Mouse (Mus musculus) right cerebral cortex, postnatal 14 days (tissue): ENCODE data around the gene Gm14226.
"Not testable (repeated sequence)": the region's sequence is repeated elsewhere in the genome, so short reads cannot be mapped to it uniquely, and the experiment has no call there.

Source experiments
- DNase-seq: peaks from one replicate; pipeline ENCODE4 v3.0.0; 2022

Gm14226 gene

GRCm38 (mm10) chr2:155050108-155050503, 32.0 kb downstream of the Gm14226 start:
- no peak for DNase-seq

- peak; percentile 97 for DNase-seq
These were observed 32.6 kb downstream of the Gm14226 start for GRCm38 (mm10) chr2:155050504-155051236.

GRCm38 (mm10) chr2:155051622-155052351, 33.7 kb downstream of the Gm14226 start:
- no peak for DNase-seq

DNA sequence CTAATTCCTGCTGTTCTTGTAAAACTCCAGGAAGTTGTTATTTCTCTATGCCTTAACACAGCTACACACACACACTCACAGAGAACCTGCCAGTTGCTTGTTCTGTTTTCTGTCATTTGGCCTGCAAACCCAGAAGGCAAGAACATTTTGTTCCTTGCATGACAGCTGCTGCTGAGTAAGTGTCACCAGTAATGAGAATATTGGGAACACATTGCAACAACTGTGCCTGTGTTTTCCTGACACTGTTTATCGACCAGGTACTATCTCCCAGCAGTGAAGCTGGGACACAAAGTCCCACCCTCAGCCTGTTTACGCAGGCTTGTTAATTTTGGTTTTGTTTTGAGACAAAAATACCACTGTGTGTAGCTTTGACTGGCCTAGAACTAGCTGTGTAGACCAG, 34.6 kb downstream of the Gm14226 start:
- no peak for DNase-seq

GRCm38 (mm10) chr2:155053512-155053911, 35.4 kb downstream of the Gm14226 start:
- DNase-seq, result not testable (repeated sequence)

GRCm38 (mm10) chr2:155054672-155055071, 36.6 kb downstream of the Gm14226 start:
- DNase-seq, result no peak

DNA sequence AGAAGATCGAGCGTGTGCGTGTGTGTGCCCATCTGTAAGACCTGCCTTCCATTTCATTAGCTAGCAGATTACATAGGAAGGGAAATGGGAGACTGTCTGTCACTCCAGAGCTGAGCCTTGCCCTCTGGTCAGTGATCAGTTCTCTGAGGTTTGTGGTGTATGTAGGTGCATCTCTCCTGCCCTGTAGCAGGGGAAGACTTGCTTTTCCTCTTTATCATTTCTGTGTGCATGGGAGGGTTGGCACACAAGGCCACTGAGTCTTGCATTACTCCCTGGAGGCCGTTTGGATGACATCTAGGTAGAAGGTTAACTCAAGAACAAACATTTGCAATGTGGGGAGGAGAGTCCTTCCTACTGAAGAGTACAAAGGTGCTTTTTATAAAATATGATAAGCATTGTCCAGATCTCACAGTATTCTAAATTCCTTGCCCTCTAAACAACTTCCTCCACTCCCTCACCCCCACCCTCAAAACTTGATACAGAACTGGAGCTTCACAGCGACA, 38.1 kb downstream of the Gm14226 start:
- DNase-seq, result no peak

- DNase-seq, result no peak
These were observed 39.3 kb downstream of the Gm14226 start for GRCm38 (mm10) chr2:155057361-155057760.

DNA sequence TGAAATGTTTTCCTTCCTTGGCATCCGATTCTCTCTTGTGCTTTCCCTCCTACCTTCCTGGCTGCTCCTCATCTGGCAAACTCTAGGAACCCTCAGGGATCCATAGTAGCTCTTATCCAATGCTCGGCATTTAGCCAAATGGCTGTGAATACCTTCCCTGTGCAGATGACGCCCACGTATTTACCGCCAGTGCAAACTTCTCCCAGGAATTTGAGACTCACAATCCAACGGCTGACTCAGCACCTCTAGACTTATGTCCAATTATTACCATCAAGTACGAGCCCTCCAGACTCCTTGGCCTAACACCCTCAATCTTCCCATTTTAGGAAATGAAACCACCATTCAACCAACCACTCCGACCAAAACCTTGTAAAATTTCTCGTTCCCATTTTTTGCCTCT, 53.0 kb downstream of the Gm14226 start:
- DNase-seq, result no peak

GRCm38 (mm10) chr2:155072353-155073145, 54.5 kb downstream of the Gm14226 start:
- no peak for DNase-seq

DNA sequence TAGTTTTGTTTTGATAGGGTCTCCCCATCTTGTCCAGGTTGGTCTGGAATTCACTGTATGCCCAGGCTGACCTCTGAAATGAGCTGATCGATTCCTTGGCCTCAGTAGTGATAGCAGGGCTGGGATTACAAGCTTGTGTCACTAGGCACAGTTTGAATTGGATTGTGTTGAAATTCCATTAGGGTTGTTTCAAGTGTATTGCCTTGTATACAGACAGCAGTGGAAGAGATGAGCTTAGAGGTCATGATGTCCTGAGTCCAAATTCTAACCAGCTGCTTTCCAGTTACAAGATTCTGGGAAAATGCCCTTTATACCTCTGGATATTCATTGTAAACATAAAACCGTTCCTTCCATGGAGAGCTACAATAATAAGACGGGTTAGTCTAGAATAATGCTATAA, 55.3 kb downstream of the Gm14226 start:
- no peak for DNase-seq

- peak; percentile 86 for DNase-seq
These were observed 56.1 kb downstream of the Gm14226 start, which contains the start of gene Ahcy for GRCm38 (mm10) chr2:155073978-155074765. Gene Ahcy (minus strand): TSS chr2:155074497.

DNA sequence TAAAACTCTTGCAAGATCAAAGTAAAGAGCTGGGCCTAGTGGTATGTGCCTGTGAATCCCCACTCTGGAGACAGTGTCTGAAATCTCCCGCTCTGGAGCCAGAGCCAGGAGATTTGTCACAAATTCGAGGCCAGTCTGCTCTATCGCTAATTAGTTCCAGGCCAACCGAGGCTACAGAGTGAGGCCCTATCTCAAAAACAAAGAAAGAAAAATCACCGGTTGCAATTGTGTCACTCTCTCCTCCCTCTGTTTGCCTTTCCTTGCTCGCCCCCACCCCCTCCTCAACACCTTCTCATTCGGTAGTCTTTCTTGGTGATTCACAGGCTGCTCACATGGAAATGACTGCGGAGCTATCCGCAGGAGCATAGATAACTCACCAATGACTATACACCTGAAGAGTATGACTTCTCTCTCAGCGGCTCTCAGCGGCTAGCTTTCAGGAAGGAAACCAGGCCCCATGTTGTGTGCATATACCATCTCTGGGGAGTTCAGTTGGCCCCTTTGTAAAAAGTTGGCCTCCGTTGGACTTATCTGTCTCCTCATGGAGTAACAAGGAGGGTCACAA, 56.8 kb downstream of the Gm14226 start:
- DNase-seq, result no peak

DNA sequence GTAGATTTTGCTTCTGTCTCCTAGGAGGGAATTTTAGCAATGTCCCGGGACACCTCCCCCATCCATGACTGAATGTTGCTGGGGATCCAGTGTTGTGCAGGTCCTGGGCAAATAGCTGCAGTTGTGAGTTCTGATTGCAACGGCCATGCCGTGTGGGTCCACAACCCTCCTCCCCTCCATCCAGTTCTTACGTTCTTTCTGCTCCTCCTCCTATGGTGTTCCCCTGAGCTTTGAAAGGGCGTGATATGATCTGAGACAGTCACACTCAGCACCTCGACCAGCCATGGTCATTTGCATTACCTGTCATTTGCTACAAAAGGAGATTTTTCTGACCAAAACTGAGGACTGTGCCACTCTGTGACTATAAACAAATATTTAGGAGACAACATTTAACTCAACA, 57.6 kb downstream of the Gm14226 start:
- DNase-seq, result no peak
